Mouse (Mus musculus): Measurements from ENCODE around the gene Klk5.

Klk5 gene

DNA sequence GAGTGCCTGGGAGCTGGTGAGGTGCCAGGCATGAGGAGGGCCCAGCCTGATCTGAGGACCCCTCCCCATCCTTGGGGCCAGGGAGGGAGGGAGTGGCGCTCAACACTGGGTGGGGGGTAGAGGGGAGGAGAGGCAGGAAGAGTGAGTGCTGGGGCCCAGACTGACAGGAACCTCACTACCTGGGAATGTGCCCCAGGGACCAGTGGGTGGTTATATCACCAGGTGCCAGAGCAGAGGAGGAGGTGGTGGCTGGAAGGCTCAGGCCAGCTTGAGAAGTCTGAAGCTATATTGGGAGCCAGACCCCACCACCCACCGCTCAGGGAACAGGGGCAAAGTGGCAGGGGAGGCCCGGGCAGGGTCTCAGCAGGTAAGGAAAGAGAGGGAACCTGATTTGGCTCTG lies at the start of gene Klk5:
Gene Klk5 (plus strand): TSS at position 271 of the 400 bp plus-strand sequence.
- DNase-seq = no peak

DNA sequence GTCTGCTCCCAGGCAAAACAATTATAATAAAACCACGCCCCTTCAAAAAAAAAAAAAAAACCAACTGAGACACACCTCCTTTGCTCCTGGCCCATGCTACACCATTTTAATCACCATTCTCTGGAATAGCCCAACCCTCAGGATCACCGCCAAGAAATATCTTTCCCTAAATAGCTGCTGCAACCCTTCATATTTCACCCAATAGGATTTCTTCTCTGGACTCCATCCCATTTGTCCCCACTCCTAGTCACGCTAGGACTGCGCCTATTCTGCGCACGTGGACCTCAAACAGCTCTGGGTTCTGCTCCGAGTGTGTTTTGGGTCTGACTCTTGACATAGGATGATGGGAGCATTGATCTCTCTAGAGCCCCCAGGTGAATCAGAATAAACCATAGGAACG lies 45.4 kb upstream of the Klk5 start:
- no peak for DNase-seq

- no peak for DNase-seq
Observed at GRCm38 (mm10) chr7:43797333-43797769, 44.4 kb upstream of the Klk5 start, which contains the start of gene Klk8. Gene Klk8, plus strand, starts transcription at chr7:43797577.

- DNase-seq = no peak
Observed at GRCm38 (mm10) chr7:43797844-43798462, 43.8 kb upstream of the Klk5 start.

- DNase-seq = no peak
Observed at GRCm38 (mm10) chr7:43799876-43800275, 41.9 kb upstream of the Klk5 start.

GRCm38 (mm10) chr7:43810994-43811393 lies 30.8 kb upstream of the Klk5 start, which contains the start of gene Klk7:
Gene Klk7, plus strand, starts transcription at chr7:43811294.
- no peak for DNase-seq

- DNase-seq = no peak
Observed at GRCm38 (mm10) chr7:43815211-43815610, 26.6 kb upstream of the Klk5 start.

- no peak for DNase-seq
Observed at GRCm38 (mm10) chr7:43816746-43817145, 25.0 kb upstream of the Klk5 start.

DNA sequence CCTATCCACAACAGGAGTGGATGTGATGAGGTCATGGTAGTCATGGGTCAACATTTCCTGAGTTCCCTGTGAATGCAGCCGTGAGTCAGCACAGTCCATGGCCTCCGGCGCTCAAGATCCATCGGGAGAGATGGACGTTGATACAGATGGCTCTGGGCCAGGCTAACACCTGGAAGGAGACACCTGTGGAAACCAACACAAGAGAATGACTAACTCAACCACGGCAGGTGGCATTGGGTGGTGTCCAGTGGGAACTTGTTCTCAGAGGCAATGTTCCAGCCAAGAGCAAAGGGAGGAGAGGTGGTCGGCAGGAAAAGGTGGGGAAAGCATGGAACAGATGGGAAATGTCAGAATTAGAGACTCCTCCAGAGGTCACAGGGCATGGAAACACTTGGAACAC lies 20.2 kb upstream of the Klk5 start:
- DNase-seq = no peak

DNA sequence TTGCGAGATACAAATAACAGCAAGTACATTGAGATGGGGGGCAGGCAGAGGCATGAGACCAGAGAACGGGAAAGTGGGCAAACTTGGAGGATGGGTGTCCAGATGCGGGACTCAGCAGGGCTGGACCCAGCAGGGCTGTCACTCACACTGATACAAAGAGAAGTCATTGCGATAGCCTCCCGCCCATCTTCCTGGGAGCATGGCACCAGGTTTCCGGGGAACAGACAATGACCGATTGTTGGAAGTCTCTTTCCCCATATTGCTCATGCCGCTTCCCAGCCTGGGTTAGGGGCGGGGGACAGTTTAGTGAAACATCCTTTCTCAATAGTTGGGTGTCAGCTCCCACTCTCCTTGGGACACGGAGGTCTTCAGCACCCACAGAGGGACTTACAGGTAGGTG lies 17.6 kb upstream of the Klk5 start, which contains the start of gene Klk6:
Gene Klk6 (plus strand): TSS at position 301 of the 400 bp plus-strand sequence.
- DNase-seq = no peak

DNA sequence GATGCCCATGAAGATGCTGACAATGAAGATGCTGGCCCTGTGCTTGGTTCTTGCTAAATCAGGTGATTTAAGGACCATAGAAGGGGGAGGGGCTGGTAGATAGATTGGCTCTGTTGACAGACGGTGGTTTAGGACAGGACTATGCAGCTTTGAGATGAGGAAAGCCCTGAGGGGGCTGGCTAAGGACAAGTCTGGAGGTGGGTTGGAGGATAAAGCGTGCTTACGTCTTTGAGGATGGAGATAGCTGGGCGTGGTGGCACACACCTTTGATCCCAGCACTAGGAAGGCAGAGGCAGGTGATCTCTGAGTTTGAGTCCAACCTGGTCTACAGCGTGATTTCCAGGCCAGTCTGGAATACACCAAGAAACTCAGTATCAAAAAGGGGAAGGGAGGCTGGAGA lies 15.7 kb upstream of the Klk5 start:
- no peak for DNase-seq

DNA sequence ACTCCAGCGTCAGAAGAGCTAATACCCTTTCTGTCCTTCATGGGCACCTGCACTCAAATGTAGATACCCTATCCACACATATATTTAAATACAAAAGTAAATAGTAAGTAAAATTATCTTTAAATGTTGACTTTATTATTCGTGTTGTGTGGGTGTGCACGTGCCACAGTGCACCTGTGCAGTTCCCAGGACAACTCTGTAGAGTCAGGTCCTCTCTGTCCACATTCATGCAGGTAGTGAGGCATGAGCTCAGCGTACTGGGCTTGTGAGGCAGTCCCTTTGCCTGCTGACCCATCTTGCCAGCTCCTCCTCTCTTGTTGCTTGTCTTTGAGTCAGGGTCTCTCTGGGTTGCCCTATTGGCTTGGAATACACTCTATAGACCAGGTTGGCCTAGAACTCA lies 14.1 kb upstream of the Klk5 start:
- DNase-seq = no peak

DNA sequence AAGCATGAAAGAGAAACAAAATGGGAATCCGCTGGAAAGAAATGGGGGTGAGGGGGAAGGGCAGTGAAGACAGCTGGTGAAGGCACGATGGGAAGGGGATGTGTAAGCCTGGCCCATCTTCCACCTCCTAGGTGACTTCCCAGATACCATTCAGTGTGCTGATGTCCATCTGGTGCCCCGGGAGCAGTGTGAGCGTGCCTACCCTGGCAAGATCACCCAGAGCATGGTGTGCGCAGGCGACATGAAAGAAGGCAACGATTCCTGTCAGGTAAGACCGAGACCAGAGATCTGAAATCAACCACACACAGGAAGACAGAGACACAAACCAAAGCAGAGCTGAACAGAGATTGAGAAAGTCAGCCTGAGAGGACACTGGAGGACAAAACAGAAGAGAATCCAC lies 12.8 kb upstream of the Klk5 start:
- DNase-seq = no peak

DNA sequence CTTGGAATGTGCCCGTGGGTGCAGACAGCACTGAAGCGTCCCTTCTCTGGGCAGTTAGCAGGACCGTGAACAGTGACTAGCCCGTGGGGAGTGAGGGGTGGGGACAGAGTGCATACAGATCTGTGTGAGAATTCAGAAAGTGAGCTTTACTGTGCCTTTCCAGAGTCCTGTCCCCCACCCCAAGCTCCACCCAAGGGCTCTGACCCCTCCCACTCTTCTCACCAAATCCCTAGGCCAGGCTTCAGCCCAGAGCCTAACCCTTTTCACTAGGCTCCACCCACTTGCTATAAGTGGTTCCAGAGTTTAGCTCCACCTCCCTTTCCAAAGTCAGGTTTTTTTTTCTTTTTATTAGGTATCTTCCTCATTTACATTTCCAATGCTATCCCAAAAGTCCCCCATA lies 2.0 kb downstream of the Klk5 start:
- DNase-seq = no peak

GRCm38 (mm10) chr7:43851616-43852015 lies 9.8 kb downstream of the Klk5 start:
- DNase-seq = no peak

DNA sequence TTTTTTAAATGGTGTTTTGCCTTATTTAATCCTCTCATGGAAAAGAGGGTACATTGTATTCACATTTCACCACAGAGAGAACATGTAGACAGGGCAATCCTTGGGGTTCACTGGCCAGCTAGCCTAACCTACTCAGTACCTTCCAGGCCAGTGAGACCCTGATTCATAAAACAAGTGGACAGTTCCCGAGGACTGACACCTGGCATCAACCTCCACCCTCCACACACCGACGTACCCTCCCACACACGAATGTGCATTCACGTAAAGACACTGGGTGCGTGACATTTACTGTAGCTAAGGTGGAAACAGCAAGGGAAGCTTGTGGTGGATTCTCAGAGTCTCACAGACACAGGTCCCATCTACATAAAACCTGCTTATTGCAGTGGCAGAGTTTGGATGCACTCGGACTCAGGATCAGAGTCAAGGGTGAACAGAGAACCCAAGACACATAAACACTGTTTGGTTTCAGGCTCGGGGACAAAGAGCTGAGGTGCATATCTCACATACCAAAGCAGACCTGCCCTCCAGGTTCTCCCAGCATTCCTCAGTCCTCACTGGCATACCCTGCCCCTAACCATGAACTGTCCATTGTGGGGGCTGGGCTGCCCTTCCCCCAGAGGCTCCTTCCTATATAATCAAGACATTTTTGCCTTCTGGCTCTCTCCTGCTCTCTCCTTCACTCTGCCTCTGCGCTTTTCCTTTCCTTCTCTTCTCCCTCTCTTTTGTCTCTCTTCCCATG lies 13.0 kb downstream of the Klk5 start:
- no peak for DNase-seq

GRCm38 (mm10) chr7:43855709-43856108 lies 13.9 kb downstream of the Klk5 start:
- no peak for DNase-seq

- DNase-seq = no peak
Observed at GRCm38 (mm10) chr7:43856307-43856706, 14.5 kb downstream of the Klk5 start.

GRCm38 (mm10) chr7:43857501-43857900 lies 15.7 kb downstream of the Klk5 start:
- no peak for DNase-seq

GRCm38 (mm10) chr7:43860411-43860810 lies 18.6 kb downstream of the Klk5 start:
- no peak for DNase-seq

- DNase-seq = no peak
Observed at GRCm38 (mm10) chr7:43873237-43873636, 31.5 kb downstream of the Klk5 start.

GRCm38 (mm10) chr7:43873674-43874073 lies 31.9 kb downstream of the Klk5 start:
- no peak for DNase-seq

DNA sequence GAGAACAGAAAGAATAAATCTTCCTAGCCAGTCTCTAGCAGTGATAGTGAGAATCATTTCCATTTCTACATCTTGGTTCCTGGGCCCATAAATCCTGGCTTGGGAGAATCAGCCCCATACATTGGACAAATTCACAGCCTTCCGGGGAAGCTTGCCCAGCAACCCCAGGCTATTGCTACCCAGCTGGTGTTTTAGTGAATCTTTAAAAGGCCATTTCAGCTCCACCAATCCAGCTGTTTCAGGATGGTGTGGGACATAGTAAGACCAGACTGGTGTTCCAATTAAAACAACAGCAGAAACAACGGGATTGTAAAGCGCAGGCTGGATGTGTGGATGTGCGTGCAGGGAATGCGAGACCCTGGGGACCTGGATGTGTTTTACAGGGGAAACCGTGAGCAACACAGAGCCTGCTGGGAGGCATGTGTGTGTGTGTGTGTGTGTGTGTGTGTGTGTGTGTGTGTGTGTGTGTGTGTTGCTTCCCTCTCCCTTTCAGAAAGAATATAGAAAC lies 33.2 kb downstream of the Klk5 start:
- no peak for DNase-seq

GRCm38 (mm10) chr7:43876444-43876843 lies 34.7 kb downstream of the Klk5 start:
- no peak for DNase-seq
